Mouse (Mus musculus): ENCODE data around the gene Samd5. TPM values are rescaled to one million over a fixed set of nuclear protein-coding genes. Genes with fewer than 3 reads are reported as not detected.

Gene Samd5
- 1.2 and 1.5 TPM in 2 replicates for polyA plus RNA-seq (2016; fragmentation: Nextera tagmentation; extraction: Ambion mirVana)

DNA sequence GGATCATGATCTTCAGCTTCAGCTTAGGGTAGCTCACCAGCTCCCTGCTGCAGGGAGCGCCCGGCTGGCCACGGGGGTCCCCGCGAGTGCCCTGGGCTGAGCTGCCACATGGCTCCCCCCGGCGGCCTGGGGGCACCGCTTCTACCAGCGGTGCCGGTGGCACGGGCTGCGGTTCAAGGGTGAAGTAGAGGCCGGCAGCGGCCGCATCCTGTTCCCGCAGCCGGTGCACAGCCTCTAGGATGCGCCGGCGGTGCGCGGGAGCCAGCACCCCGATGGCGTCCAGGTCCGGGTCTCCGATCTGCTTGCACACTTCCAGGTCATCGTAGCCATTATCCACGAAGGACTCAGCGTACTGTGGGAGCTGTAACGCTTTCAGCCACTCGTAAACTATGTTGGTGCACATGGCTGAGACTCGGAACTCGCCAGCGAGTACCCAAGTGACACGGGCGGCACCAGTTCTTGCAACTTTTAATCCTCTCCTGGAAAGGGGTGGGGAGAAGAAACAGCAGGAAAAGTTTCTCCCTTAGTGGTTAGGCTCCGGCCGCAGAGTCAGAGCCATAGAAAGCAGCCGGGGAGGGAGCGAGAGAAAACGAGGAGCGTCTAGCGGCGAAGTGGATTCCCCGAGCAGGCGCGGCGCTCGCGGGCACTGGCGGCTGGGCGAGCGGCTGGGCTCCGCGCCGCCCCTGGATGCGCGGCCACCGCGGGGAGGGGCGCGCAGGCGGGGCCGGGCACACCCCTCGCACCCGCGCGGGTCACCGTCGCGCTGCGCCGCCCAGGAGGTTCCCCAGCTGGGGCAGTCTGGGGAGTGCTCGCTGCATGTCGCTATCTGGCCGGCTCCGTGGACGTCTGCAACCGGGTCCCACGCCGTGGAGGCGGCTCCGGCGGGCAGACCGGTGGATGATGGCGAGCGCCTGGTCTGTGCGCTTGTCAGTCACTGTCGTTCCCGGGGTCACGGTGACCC lies at the start of gene Samd5:
Gene Samd5 (minus strand): TSS at position 648 of the 961 bp plus-strand sequence.
- under 1% methylated on average over 91 of the region's 91 CpGs for WGBS
- no peaks in the 10 kb centered on the region for H3K36me3 ChIP-seq
- DNase-seq (ENCODE audit: low spot score), result peak; percentile 72
- H3K9me3 ChIP-seq (replicated peaks), result no peaks in the 10 kb centered on the region
- peaks cover 56% of the 10 kb centered on the region for H3K27me3 ChIP-seq (ENCODE audit: low read depth, poor library complexity, severe bottlenecking)
- peak within 1 kb of the TSS; percentile 72 for H3K27ac ChIP-seq
- H3K4me1 ChIP-seq, result peaks cover 27% of the 10 kb centered on the region
- H3K4me3 ChIP-seq, result peak within 1 kb of the TSS; percentile 77

DNA sequence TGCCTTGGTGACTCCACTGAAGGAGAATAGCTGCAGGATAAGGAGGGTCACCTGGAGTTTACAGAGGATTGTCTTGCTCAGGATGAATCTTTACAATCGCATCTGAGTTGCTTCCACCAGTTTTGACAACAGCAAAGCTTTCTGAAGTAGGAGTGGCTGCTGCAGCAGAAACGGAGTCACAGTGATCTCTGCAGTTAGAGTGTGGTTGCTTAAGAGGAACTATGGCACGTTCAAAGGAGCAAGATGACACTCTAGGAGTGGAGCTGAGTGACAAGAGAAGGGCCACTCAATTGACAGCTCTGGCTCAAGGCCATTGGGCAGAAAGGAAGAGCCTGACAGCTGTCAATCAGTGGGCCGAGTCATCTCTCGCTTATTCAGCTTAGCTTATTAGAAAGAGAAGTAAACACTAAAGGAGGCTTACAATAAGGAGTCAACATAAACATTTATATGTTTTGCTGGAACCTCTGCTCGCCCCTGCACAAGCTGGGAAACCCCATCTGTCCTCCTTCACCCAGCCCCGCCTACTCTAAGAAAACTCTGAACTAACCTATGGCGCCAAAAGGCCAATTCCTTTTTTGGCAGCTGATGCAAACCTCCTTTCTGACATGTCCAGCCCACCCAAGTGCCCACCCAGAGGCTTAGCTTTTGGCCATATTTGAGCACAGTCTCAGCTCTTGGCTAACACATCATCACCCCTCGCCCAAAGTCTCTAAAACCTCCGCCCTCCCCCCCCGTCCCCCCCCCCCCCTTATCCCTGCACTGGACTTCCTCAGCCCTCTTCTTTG lies 47.7 kb upstream of the Samd5 start:
- 83% methylated on average over 10 of the region's 11 CpGs for WGBS

GRCm38 (mm10) chr10:9720027-9720426 lies 45.0 kb upstream of the Samd5 start:
- H3K27me3 ChIP-seq (ENCODE audit: low read depth, poor library complexity, severe bottlenecking), result no peaks in the 10 kb centered on the region
- no peak overlapping the region for H3K27ac ChIP-seq
- H3K36me3 ChIP-seq, result no peaks in the 10 kb centered on the region
- H3K9me3 ChIP-seq (replicated peaks), result no peaks in the 10 kb centered on the region
- WGBS, result 79% methylated on average over 5 of the region's 5 CpGs
- no peak for DNase-seq (ENCODE audit: low spot score)
- H3K4me3 ChIP-seq, result no peak overlapping the region
- H3K4me1 ChIP-seq, result no peaks in the 10 kb centered on the region

More for the DNA sequence above, 47.7 kb upstream of the Samd5 start:
- no peak for DNase-seq (ENCODE audit: low spot score)
- H3K27me3 ChIP-seq (ENCODE audit: low read depth, poor library complexity, severe bottlenecking), result no peaks in the 10 kb centered on the region
- no peaks in the 10 kb centered on the region for H3K36me3 ChIP-seq
- no peaks in the 10 kb centered on the region for H3K9me3 ChIP-seq (replicated peaks)
- no peak overlapping the region for H3K27ac ChIP-seq
- H3K4me1 ChIP-seq, result no peaks in the 10 kb centered on the region
- no peak overlapping the region for H3K4me3 ChIP-seq

GRCm38 (mm10) chr10:9718086-9718485 lies 43.1 kb upstream of the Samd5 start:
- no peak for DNase-seq (ENCODE audit: low spot score)
- WGBS, result 90% methylated on average over 5 of the region's 5 CpGs
- Histone ChIP-seq H3K4me3 (no peak overlapping the region), H3K27me3 (ENCODE audit: low read depth, poor library complexity, severe bottlenecking) (no peaks in the 10 kb centered on the region), H3K27ac (no peak overlapping the region), H3K9me3 (replicated peaks) (no peaks in the 10 kb centered on the region), H3K36me3 (no peaks in the 10 kb centered on the region), H3K4me1 (no peaks in the 10 kb centered on the region)

- H3K27ac ChIP-seq, result no peak overlapping the region
- peaks cover 11% of the 10 kb centered on the region for H3K4me1 ChIP-seq
- DNase-seq (ENCODE audit: low spot score), result no peak
- H3K36me3 ChIP-seq, result no peaks in the 10 kb centered on the region
- WGBS, result 29% methylated on average over 1 of the region's 1 CpGs
- H3K27me3 ChIP-seq (ENCODE audit: low read depth, poor library complexity, severe bottlenecking), result no peaks in the 10 kb centered on the region
- H3K9me3 ChIP-seq (replicated peaks), result no peaks in the 10 kb centered on the region
- no peak overlapping the region for H3K4me3 ChIP-seq
Observed at GRCm38 (mm10) chr10:9704956-9705355, 29.9 kb upstream of the Samd5 start.

DNA sequence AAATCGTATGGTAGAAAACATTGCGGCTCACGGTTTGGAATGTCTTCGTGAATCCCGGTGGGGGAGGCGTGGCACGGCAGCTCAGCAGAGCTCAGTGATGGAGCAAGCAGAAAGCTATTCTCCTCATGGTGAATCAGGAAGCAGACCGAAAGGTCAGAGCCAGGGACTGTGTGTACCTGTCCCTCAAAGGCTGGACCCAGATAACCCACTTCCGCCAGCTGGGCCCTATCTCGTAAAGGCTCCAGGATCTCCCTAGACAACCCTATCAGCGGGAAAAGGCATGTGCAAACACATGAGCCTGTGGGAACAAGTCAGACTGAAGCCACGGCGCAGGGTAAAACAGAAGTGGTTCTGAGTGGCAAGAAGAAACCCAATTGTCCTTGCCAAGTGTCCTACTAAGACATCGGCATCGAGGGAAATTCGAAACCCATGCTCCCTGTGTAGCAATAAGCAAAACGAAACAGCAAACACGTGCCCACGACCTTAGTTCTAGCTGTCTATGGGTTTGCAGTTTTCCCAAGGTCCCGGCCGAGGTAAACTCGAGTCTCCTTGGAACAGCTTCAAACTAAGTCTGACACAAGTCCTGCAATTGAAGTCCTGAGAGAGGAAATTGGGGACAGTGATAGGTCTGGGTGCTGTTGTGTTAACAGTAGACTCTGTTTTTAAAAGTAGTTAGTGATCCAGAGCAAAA lies 24.2 kb upstream of the Samd5 start:
- 95% methylated on average over 22 of the region's 22 CpGs for WGBS
- Histone ChIP-seq H3K27ac (no peak overlapping the region), H3K4me3 (no peak overlapping the region), H3K36me3 (no peaks in the 10 kb centered on the region), H3K27me3 (ENCODE audit: low read depth, poor library complexity, severe bottlenecking) (no peaks in the 10 kb centered on the region), H3K9me3 (replicated peaks) (no peaks in the 10 kb centered on the region), H3K4me1 (no peaks in the 10 kb centered on the region)
- DNase-seq (ENCODE audit: low spot score), result no peak

- H3K4me1 ChIP-seq, result no peaks in the 10 kb centered on the region
- no peaks in the 10 kb centered on the region for H3K27me3 ChIP-seq (ENCODE audit: low read depth, poor library complexity, severe bottlenecking)
- H3K4me3 ChIP-seq, result no peak overlapping the region
- H3K9me3 ChIP-seq (replicated peaks), result no peaks in the 10 kb centered on the region
- no peak for DNase-seq (ENCODE audit: low spot score)
- H3K36me3 ChIP-seq, result no peaks in the 10 kb centered on the region
- H3K27ac ChIP-seq, result no peak overlapping the region
- WGBS, result 82% methylated on average over 9 of the region's 9 CpGs
Observed at GRCm38 (mm10) chr10:9698141-9698540, 23.1 kb upstream of the Samd5 start.

DNA sequence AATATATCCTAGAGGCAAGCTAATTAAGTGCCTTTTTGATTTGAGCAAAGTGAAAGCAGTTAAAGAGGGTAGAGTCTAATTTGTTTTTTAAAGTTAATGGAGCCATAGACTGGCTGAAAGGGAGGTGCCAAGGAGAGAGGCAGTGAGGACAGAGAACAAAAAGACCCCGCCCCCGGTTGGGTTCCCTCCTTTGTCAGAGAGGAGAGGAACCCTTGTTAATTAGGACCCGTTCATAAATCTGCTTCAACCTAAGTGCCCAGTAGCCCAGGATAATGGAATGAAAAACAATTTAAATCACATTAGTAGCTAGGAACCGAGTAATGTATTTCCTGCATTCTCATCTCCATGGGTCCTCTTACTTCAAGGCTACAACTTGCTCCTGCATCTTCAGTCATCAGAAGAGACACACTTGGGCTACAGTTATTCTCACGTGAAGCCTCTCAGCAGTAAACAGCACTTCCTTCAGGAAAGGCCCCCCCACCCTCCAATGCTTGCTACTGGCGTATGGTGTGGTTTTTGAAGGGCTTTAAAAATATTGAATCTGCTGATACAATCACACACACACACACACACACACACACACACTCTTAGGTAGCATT lies 21.6 kb upstream of the Samd5 start:
- Histone ChIP-seq H3K36me3 (no peaks in the 10 kb centered on the region), H3K4me3 (no peak overlapping the region), H3K9me3 (replicated peaks) (no peaks in the 10 kb centered on the region), H3K4me1 (no peaks in the 10 kb centered on the region), H3K27me3 (ENCODE audit: low read depth, poor library complexity, severe bottlenecking) (no peaks in the 10 kb centered on the region), H3K27ac (no peak overlapping the region)
- 45% methylated on average over 6 of the region's 6 CpGs for WGBS
- no peak for DNase-seq (ENCODE audit: low spot score)

GRCm38 (mm10) chr10:9693990-9694699 lies 19.1 kb upstream of the Samd5 start:
- Histone ChIP-seq H3K4me3 (no peak overlapping the region), H3K27ac (no peak overlapping the region), H3K27me3 (ENCODE audit: low read depth, poor library complexity, severe bottlenecking) (no peaks in the 10 kb centered on the region), H3K4me1 (no peaks in the 10 kb centered on the region), H3K9me3 (replicated peaks) (no peaks in the 10 kb centered on the region), H3K36me3 (no peaks in the 10 kb centered on the region)
- DNase-seq (ENCODE audit: low spot score), result no peak
- WGBS, result 79% methylated on average over 16 of the region's 16 CpGs

DNA sequence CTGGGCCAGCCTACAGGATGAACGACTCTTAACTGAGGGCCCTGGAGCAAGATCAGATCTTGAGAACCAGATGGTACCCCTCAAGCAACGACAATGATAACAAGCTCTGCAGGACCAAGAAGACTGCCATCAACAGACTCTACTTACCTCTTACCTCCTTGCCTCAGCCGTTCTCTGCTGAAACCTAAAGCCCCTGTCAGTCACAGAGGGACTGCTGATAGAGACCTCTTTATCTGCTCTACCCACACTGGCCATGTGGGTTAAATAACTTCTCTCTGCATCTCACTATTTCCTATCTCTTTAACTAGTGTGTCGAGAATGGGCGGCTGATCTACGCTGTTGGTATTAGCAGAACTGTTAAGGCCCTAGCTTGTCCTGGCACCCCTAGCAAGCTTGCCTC lies 5.9 kb upstream of the Samd5 start:
- H3K27ac ChIP-seq, result no peak overlapping the region
- no peaks in the 10 kb centered on the region for H3K36me3 ChIP-seq
- DNase-seq (ENCODE audit: low spot score), result no peak
- H3K4me3 ChIP-seq, result no peak overlapping the region
- WGBS, result 87% methylated on average over 6 of the region's 6 CpGs
- H3K4me1 ChIP-seq, result peaks cover 10% of the 10 kb centered on the region
- H3K9me3 ChIP-seq (replicated peaks), result no peaks in the 10 kb centered on the region
- H3K27me3 ChIP-seq (ENCODE audit: low read depth, poor library complexity, severe bottlenecking), result peaks cover 19% of the 10 kb centered on the region

GRCm38 (mm10) chr10:9679911-9680310 lies 4.9 kb upstream of the Samd5 start:
- WGBS, result 78% methylated on average over 5 of the region's 5 CpGs
- H3K4me1 ChIP-seq, result peaks cover 20% of the 10 kb centered on the region

GRCm38 (mm10) chr10:9678071-9678470 lies 3.1 kb upstream of the Samd5 start:
- DNase-seq (ENCODE audit: low spot score), result no peak
- Histone ChIP-seq H3K27ac (no peak overlapping the region), H3K4me3 (no peak overlapping the region), H3K9me3 (replicated peaks) (no peaks in the 10 kb centered on the region), H3K36me3 (no peaks in the 10 kb centered on the region), H3K4me1 (peaks cover 27% of the 10 kb centered on the region), H3K27me3 (ENCODE audit: low read depth, poor library complexity, severe bottlenecking) (peaks cover 48% of the 10 kb centered on the region)
- WGBS, result 61% methylated on average over 5 of the region's 5 CpGs

More at GRCm38 (mm10) chr10:9679911-9680310, 4.9 kb upstream of the Samd5 start:
- no peak overlapping the region for H3K4me3 ChIP-seq
- DNase-seq (ENCODE audit: low spot score), result no peak
- peaks cover 29% of the 10 kb centered on the region for H3K27me3 ChIP-seq (ENCODE audit: low read depth, poor library complexity, severe bottlenecking)
- no peaks in the 10 kb centered on the region for H3K36me3 ChIP-seq
- H3K9me3 ChIP-seq (replicated peaks), result no peaks in the 10 kb centered on the region
- no peak overlapping the region for H3K27ac ChIP-seq
